Mouse (Mus musculus): ENCODE data around the gene Gm28308.

Gene Gm28308

GRCm38 (mm10) chr6:52246403-52246803 is 33.3 kb upstream of the Gm28308 start:
- no peak for DNase-seq

- no peak for DNase-seq
Observed at GRCm38 (mm10) chr6:52245757-52246142, 32.6 kb upstream of the Gm28308 start, which contains the start of gene Hoxa11. TSS of gene Hoxa11 (minus strand) at chr6:52245810.

GRCm38 (mm10) chr6:52245040-52245756 is 32.1 kb upstream of the Gm28308 start:
- no peak for DNase-seq

- DNase-seq, result no peak
Observed at GRCm38 (mm10) chr6:52244471-52245039, 31.4 kb upstream of the Gm28308 start.

- no peak for DNase-seq
Observed at GRCm38 (mm10) chr6:52243681-52244121, 30.6 kb upstream of the Gm28308 start.

- DNase-seq, result no peak
Observed at GRCm38 (mm10) chr6:52242801-52243332, 29.7 kb upstream of the Gm28308 start.

GRCm38 (mm10) chr6:52241001-52241621 is 28.0 kb upstream of the Gm28308 start:
- no peak for DNase-seq

- peak; percentile 85 for DNase-seq
Observed at GRCm38 (mm10) chr6:52240389-52241000, 27.4 kb upstream of the Gm28308 start, which contains the start of gene Hoxa10. TSS of gene Hoxa10 (minus strand) at chr6:52240854.

- DNase-seq, result no peak
Observed at GRCm38 (mm10) chr6:52239625-52240388, 26.7 kb upstream of the Gm28308 start.

GRCm38 (mm10) chr6:52238976-52239375 is 25.8 kb upstream of the Gm28308 start:
- no peak for DNase-seq

GRCm38 (mm10) chr6:52238155-52238545 is 25.0 kb upstream of the Gm28308 start:
- no peak for DNase-seq

- no peak for DNase-seq
Observed at GRCm38 (mm10) chr6:52237346-52238154, 24.4 kb upstream of the Gm28308 start.

GRCm38 (mm10) chr6:52236806-52237205 is 23.7 kb upstream of the Gm28308 start:
- no peak for DNase-seq

- no peak for DNase-seq
Observed at GRCm38 (mm10) chr6:52235866-52236265, 22.7 kb upstream of the Gm28308 start.

- no peak for DNase-seq
Observed at GRCm38 (mm10) chr6:52235267-52235666, 22.1 kb upstream of the Gm28308 start.

GRCm38 (mm10) chr6:52234428-52235140 is 21.4 kb upstream of the Gm28308 start:
- DNase-seq, result no peak

- no peak for DNase-seq
Observed at GRCm38 (mm10) chr6:52233546-52234427, 20.6 kb upstream of the Gm28308 start.

GRCm38 (mm10) chr6:52232984-52233545 is 19.9 kb upstream of the Gm28308 start:
- DNase-seq, result no peak

- no peak for DNase-seq
Observed at GRCm38 (mm10) chr6:52232568-52232965, 19.4 kb upstream of the Gm28308 start.
